Mouse (Mus musculus) activated CD4-positive, CD25-positive, alpha-beta regulatory T cell, adult 4 months (primary cell): ENCODE results near the gene Tbl3. TPM values are rescaled to one million over a fixed set of nuclear protein-coding genes. Genes with fewer than 3 reads are reported as not detected.

Experiments
- ATAC-seq: one replicate; pipeline ENCODE4 v1.8.0; 2017
- polyA plus RNA-seq, 2 experiments: library from polyadenylated mRNA; unstranded; fragments of 100-300 nt; shearing (Covaris generic); gene quantifications; one replicate each; pipeline ENCODE4 v1.2.1; 2017

Tbl3 gene
- 10 to 100 TPM; 23.6 to 46.2 TPM for polyA plus RNA-seq

- peak; percentile 84 for ATAC-seq
Measured at GRCm38 (mm10) chr17:24706982-24707800, at the start of gene Tbl3. Tbl3 (minus strand) TSS chr17:24707660.

GRCm38 (mm10) chr17:24752415-24753394 is 45.2 kb upstream of the Tbl3 start, which contains the start of gene Hs3st6:
Hs3st6 (plus strand) TSS chr17:24752988.
- ATAC-seq, result no peak

GRCm38 (mm10) chr17:24751528-24751927 is 44.1 kb upstream of the Tbl3 start:
- ATAC-seq, result no peak

GRCm38 (mm10) chr17:24746986-24747385 is 39.5 kb upstream of the Tbl3 start:
- no peak for ATAC-seq

GRCm38 (mm10) chr17:24745526-24746497 is 38.4 kb upstream of the Tbl3 start:
- peak; percentile 88 for ATAC-seq

- ATAC-seq, result no peak
Measured at GRCm38 (mm10) chr17:24744381-24744780, 36.9 kb upstream of the Tbl3 start.

GRCm38 (mm10) chr17:24743896-24744295 is 36.4 kb upstream of the Tbl3 start:
- ATAC-seq, result no peak

GRCm38 (mm10) chr17:24742307-24742706 is 34.8 kb upstream of the Tbl3 start:
- no peak for ATAC-seq

GRCm38 (mm10) chr17:24739926-24740325 is 32.5 kb upstream of the Tbl3 start:
- no peak for ATAC-seq

- no peak for ATAC-seq
Measured at GRCm38 (mm10) chr17:24738238-24738637, 30.8 kb upstream of the Tbl3 start.

- no peak for ATAC-seq
Measured at GRCm38 (mm10) chr17:24737135-24737810, 29.8 kb upstream of the Tbl3 start.

- ATAC-seq, result peak; percentile 98
Measured at GRCm38 (mm10) chr17:24736330-24737051, 29.0 kb upstream of the Tbl3 start, which contains the start of gene Msrb1. Msrb1 (plus strand) TSS chr17:24736642.

GRCm38 (mm10) chr17:24735446-24735845 is 28.0 kb upstream of the Tbl3 start:
- no peak for ATAC-seq

- ATAC-seq, result no peak
Measured at GRCm38 (mm10) chr17:24734513-24734912, 27.1 kb upstream of the Tbl3 start.

GRCm38 (mm10) chr17:24733434-24734050 is 26.1 kb upstream of the Tbl3 start:
- ATAC-seq, result no peak

- no peak for ATAC-seq
Measured at GRCm38 (mm10) chr17:24732233-24732935, 24.9 kb upstream of the Tbl3 start.

- no peak for ATAC-seq
Measured at GRCm38 (mm10) chr17:24730787-24731186, 23.3 kb upstream of the Tbl3 start.

- ATAC-seq, result no peak
Measured at GRCm38 (mm10) chr17:24729067-24729466, 21.6 kb upstream of the Tbl3 start.

- no peak for ATAC-seq
Measured at GRCm38 (mm10) chr17:24728184-24728583, 20.7 kb upstream of the Tbl3 start.
